Mouse (Mus musculus) left cerebral cortex, adult 6 months (tissue): ENCODE results near the gene D6Ertd527e. TPM values are rescaled to one million over a fixed set of nuclear protein-coding genes. Genes with fewer than 3 reads are reported as not detected.

Experiments
- long read RNA-seq, 2 experiments: library from polyadenylated mRNA; unstranded; transcript quantifications; one replicate each; pipeline ENCODE4 v2.0.0; 2019 to 2020
- polyA plus RNA-seq: library from polyadenylated mRNA; unstranded; fragments of <200 nt; fragmentation: Nextera tagmentation; gene quantifications from 2 replicates; pipeline ENCODE4 v1.2.3, GENCODE M21; 2021

Gene D6Ertd527e
- polyA plus RNA-seq, result not detected in 2 replicates
- long read RNA-seq, experiment 1, result 0 reads
- long read RNA-seq, experiment 2, result 0 reads

GRCm38 (mm10) chr6:87104123-87104796 is at the start of gene D6Ertd527e:
TSS of gene D6Ertd527e (plus strand) at chr6:87104746.

Other genes with a start within 250 kb of the D6Ertd527e start
- 156 and 186 TPM in 2 replicates for gene Nfu1, start 95.5 kb upstream of the D6Ertd527e start, polyA plus RNA-seq
- 9.4 and 12.1 TPM in 2 replicates for gene Gfpt1, start 61.9 kb upstream of the D6Ertd527e start, polyA plus RNA-seq
- 1.5 and 1.7 TPM in 2 replicates for gene Antxr1, start 231.1 kb downstream of the D6Ertd527e start, polyA plus RNA-seq
- gene Gkn1, start 246.2 kb downstream of the D6Ertd527e start, polyA plus RNA-seq, result 0.16 and 0.18 TPM in 2 replicates